Mouse (Mus musculus): ENCODE measurements at regions not wholly inside any gene's neighbourhood (a gene's known extent, or its start where the extent isn't known, plus 50 kb on each side); places are given as distances from the start of the nearest gene placed in this dataset.

GRCm38 (mm10) chr10:126392235-126392634 is 426.3 kb downstream of the Lrig3 start:
- TF ChIP-seq CTCF (IDR thresholded peaks at IDR 0.05; ENCODE audit: insufficient read depth, low read depth, low read length) = no peak
- TF ChIP-seq POLR2A (IDR thresholded peaks at IDR 0.05; ENCODE audit: insufficient read depth, low read depth, low read length) = no peak
